Mouse (Mus musculus) heart, postnatal 0 days (tissue): ENCODE measurements around the gene Tmc8.

Experiments
- CTCF ChIP-seq: IDR thresholded peaks from 2 replicates; pipeline ENCODE4 v1.5.1; 2016; ENCODE audit warnings: antibody characterized with exemption, control low read depth, low read depth
- EP300 ChIP-seq: IDR thresholded peaks from 2 replicates; pipeline ENCODE4 v1.6.1; 2016; ENCODE audit warnings: antibody characterized with exemption, low read depth

- no peak for TF ChIP-seq CTCF
- TF ChIP-seq EP300: no peak
Measured at GRCm38 (mm10) chr11:117780199-117780515, 1.7 kb upstream of the Tmc8 start.
